Mouse (Mus musculus): ENCODE results near the gene Cald1. TPM values are rescaled to one million over a fixed set of nuclear protein-coding genes. Genes with fewer than 3 reads are reported as not detected.

Gene Cald1
- polyA plus RNA-seq, 1 experiment = 4.4 TPM

DNA sequence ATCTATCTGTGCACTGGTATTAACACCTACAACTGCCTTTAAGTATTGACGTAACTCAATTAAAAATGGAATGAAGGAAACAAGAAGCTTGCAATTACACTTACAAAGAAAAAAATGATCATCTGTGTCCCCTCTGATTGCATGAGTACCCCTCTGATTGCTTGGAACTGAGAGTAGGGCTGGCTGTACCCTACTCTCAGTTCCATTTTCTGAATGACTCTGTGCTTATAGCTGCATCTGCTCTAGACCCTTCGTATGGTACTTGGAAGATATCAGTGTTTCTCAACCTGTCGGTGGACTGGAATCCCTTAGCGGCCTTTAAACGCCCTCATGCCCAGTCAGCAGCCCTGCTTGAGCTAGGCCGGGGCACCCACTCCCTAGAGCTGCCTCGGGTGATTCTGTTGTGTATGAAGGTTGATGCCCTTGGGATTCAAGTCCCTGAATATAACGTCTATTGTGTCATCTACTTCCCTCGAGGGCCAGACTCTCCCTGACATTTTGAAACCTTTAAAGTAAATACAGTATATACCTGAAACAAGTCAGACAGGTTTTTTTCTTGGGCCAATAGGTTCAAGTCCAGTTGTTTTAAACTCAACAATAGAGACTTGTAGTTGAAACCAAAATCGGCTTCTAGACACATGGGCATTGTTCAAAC is 125.1 kb downstream of the Cald1 start:
- no peaks in the 10 kb centered on the region for H3K36me3 ChIP-seq (ENCODE audit: control insufficient read depth, insufficient read depth, low read length)
- H3K27ac ChIP-seq (ENCODE audit: control insufficient read depth, insufficient read depth, low read length) = no peak overlapping the region
- no peaks in the 10 kb centered on the region for H3K4me1 ChIP-seq (replicated peaks; ENCODE audit: control insufficient read depth, insufficient read depth, low read length)
- WGBS = 95% methylated on average over 10 of the region's 10 CpGs
- no peak for DNase-seq
- no peak overlapping the region for H3K4me3 ChIP-seq (ENCODE audit: control insufficient read depth, insufficient read depth, low read length)
- TF ChIP-seq CTCF (IDR thresholded peaks at IDR 0.05; ENCODE audit: borderline replicate concordance, control insufficient read depth, extremely low read depth, insufficient read depth, low read length, poor library complexity) (no peak), POLR2A (IDR thresholded peaks at IDR 0.05; ENCODE audit: control insufficient read depth, extremely low read depth, insufficient read depth, low read length, poor library complexity) (no peak)
- H3K27me3 ChIP-seq (ENCODE audit: control insufficient read depth, insufficient read depth, low read length) = no peaks in the 10 kb centered on the region

DNA sequence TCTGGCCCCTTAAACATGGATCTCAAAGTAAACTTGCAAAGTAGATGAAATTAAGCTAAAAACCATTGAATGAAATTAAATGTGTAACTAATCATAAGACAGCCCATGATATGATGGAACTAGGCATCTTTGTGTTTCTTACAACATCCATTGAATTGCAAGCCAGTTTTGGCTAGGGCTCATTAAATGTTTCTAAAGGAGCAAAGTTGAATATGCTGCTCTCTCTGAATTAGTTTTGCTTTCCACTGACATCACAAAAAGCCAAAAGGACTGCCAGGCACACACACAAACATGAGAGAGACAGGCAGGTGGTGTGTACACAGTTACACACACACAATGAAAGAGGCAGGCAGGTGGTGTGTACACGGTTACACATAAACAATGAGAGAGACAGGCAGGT is 127.4 kb downstream of the Cald1 start:
- Histone ChIP-seq H3K4me1 (replicated peaks; ENCODE audit: control insufficient read depth, insufficient read depth, low read length) (no peaks in the 10 kb centered on the region), H3K27ac (ENCODE audit: control insufficient read depth, insufficient read depth, low read length) (no peak overlapping the region), H3K27me3 (ENCODE audit: control insufficient read depth, insufficient read depth, low read length) (no peaks in the 10 kb centered on the region), H3K4me3 (ENCODE audit: control insufficient read depth, insufficient read depth, low read length) (no peak overlapping the region), H3K36me3 (ENCODE audit: control insufficient read depth, insufficient read depth, low read length) (no peaks in the 10 kb centered on the region)
- no peak for TF ChIP-seq POLR2A (IDR thresholded peaks at IDR 0.05; ENCODE audit: control insufficient read depth, extremely low read depth, insufficient read depth, low read length, poor library complexity)
- no peak for TF ChIP-seq CTCF (IDR thresholded peaks at IDR 0.05; ENCODE audit: borderline replicate concordance, control insufficient read depth, extremely low read depth, insufficient read depth, low read length, poor library complexity)
- WGBS = 92% methylated on average over 1 of the region's 1 CpGs
- no peak for DNase-seq

DNA sequence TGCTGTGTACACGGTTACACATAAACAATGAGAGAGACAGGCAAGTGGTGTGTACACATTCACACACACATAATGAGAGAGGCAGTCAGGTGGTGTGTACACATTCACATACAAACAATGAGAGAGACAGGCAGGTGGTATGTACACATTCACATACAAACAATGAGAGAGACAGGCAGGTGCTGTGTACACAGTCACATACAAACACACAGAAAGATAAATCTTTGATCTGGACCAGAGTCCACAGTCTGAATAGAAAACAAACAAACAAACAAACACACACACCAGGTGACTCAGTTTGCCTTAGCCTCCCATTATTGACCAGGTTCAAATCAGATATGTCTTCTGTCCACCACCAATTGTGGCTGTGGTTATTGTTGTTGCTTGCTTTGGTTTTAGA is 127.8 kb downstream of the Cald1 start:
- TF ChIP-seq CTCF (IDR thresholded peaks at IDR 0.05; ENCODE audit: borderline replicate concordance, control insufficient read depth, extremely low read depth, insufficient read depth, low read length, poor library complexity) (no peak), POLR2A (IDR thresholded peaks at IDR 0.05; ENCODE audit: control insufficient read depth, extremely low read depth, insufficient read depth, low read length, poor library complexity) (no peak)
- DNase-seq = no peak
- no peaks in the 10 kb centered on the region for H3K27me3 ChIP-seq (ENCODE audit: control insufficient read depth, insufficient read depth, low read length)
- WGBS = 88% methylated on average over 1 of the region's 1 CpGs
- no peak overlapping the region for H3K27ac ChIP-seq (ENCODE audit: control insufficient read depth, insufficient read depth, low read length)
- H3K4me1 ChIP-seq (replicated peaks; ENCODE audit: control insufficient read depth, insufficient read depth, low read length) = no peaks in the 10 kb centered on the region
- no peaks in the 10 kb centered on the region for H3K36me3 ChIP-seq (ENCODE audit: control insufficient read depth, insufficient read depth, low read length)
- H3K4me3 ChIP-seq (ENCODE audit: control insufficient read depth, insufficient read depth, low read length) = no peak overlapping the region

DNA sequence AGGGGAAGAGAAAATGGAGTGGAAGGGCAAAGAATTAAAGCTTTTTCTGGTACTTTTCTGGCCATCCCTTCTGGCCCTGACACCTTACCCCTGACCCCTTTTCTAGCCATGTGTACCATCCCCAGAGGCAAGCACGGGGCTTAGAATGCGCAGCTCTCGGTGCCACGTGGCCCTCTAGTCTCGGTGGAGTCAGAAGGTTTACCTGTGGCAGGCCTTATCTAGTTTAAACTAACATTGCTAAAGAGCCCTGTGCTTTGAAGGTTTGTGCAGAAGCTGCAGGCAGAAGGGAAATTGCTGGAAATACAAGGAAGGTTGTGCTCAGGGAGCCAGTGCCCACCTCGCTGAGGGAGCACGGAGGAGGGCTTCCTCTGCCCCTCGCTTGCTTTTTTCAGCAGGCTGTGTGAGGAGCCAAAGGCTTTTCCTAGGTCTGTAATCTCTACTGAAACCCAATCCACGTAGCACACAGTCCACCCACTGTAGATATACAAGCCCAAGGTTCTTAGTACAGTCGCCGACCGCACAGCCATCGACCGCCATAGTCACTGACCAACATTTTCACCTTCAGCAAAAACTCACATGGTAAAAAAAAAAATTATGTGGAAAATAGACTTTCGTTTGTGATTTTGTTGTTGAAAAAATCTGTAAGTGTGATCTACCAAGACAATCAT is 129.2 kb downstream of the Cald1 start:
- no peak for DNase-seq
- TF ChIP-seq POLR2A (IDR thresholded peaks at IDR 0.05; ENCODE audit: control insufficient read depth, extremely low read depth, insufficient read depth, low read length, poor library complexity) (no peak), CTCF (IDR thresholded peaks at IDR 0.05; ENCODE audit: borderline replicate concordance, control insufficient read depth, extremely low read depth, insufficient read depth, low read length, poor library complexity) (no peak)
- Histone ChIP-seq H3K4me1 (replicated peaks; ENCODE audit: control insufficient read depth, insufficient read depth, low read length) (no peaks in the 10 kb centered on the region), H3K4me3 (ENCODE audit: control insufficient read depth, insufficient read depth, low read length) (no peak overlapping the region), H3K27me3 (ENCODE audit: control insufficient read depth, insufficient read depth, low read length) (no peaks in the 10 kb centered on the region), H3K36me3 (ENCODE audit: control insufficient read depth, insufficient read depth, low read length) (no peaks in the 10 kb centered on the region), H3K27ac (ENCODE audit: control insufficient read depth, insufficient read depth, low read length) (no peak overlapping the region)
- WGBS = 92% methylated on average over 15 of the region's 15 CpGs

DNA sequence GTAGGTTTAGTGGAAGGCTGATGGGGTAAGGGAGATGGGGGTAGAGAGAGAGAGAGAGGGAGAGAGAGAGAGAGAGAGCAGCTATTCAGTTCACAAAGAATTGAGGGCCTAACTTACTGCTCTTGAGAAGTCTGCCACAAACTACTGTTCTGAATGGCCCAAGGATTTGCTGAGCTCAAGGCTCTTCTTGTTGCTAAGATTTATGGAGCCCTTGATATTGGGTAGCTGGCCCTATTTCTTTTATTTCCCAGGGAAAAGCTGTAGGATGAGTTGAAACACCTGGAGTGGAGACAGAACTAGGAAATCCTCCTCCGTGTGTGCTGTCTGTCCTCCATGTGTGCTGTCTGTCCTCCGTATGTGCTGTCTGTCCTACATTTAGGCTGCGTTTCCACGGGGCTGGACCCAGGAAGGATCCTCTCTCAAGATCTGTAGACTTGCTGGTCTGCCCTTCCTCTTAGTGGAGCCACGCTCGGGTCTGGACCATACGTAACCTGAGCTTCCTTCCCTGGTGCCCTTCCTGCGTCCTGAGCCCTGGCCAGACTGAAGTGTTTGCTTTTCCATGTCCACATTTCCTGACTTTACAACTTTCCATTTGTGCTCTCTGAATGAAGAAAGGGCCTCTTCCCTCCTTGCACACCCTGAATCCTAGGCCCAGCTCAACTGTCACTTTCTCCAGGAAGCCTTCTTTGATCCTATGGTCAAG is 131.3 kb downstream of the Cald1 start:
- no peak overlapping the region for H3K4me3 ChIP-seq (ENCODE audit: control insufficient read depth, insufficient read depth, low read length)
- no peaks in the 10 kb centered on the region for H3K27me3 ChIP-seq (ENCODE audit: control insufficient read depth, insufficient read depth, low read length)
- TF ChIP-seq POLR2A (IDR thresholded peaks at IDR 0.05; ENCODE audit: control insufficient read depth, extremely low read depth, insufficient read depth, low read length, poor library complexity) = no peak
- TF ChIP-seq CTCF (IDR thresholded peaks at IDR 0.05; ENCODE audit: borderline replicate concordance, control insufficient read depth, extremely low read depth, insufficient read depth, low read length, poor library complexity) = no peak
- 83% methylated on average over 8 of the region's 8 CpGs for WGBS
- H3K36me3 ChIP-seq (ENCODE audit: control insufficient read depth, insufficient read depth, low read length) = no peaks in the 10 kb centered on the region
- no peaks in the 10 kb centered on the region for H3K4me1 ChIP-seq (replicated peaks; ENCODE audit: control insufficient read depth, insufficient read depth, low read length)
- no peak overlapping the region for H3K27ac ChIP-seq (ENCODE audit: control insufficient read depth, insufficient read depth, low read length)
- DNase-seq = no peak

DNA sequence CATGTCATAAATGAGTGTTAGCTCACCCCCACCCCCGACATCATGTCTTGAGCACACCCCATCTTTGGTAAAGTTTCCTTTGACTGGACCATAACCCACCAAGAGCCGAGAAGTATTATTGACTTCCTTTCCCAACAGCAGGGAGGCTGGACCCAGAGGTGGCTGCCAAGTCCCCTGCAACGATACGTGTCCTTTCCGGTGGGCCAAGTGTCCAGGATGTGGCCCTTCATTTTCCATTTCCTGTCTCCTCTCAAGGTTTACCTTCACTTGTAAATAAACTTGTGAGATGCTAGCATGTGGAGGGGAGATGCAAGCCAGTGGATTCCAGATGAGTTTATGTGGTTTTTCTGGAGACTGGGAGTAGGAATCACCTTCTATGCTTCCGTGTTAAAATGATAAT is 132.7 kb downstream of the Cald1 start:
- no peak overlapping the region for H3K4me3 ChIP-seq (ENCODE audit: control insufficient read depth, insufficient read depth, low read length)
- no peak overlapping the region for H3K27ac ChIP-seq (ENCODE audit: control insufficient read depth, insufficient read depth, low read length)
- H3K36me3 ChIP-seq (ENCODE audit: control insufficient read depth, insufficient read depth, low read length) = no peaks in the 10 kb centered on the region
- DNase-seq = no peak
- H3K27me3 ChIP-seq (ENCODE audit: control insufficient read depth, insufficient read depth, low read length) = no peaks in the 10 kb centered on the region
- TF ChIP-seq POLR2A (IDR thresholded peaks at IDR 0.05; ENCODE audit: control insufficient read depth, extremely low read depth, insufficient read depth, low read length, poor library complexity) (no peak), CTCF (IDR thresholded peaks at IDR 0.05; ENCODE audit: borderline replicate concordance, control insufficient read depth, extremely low read depth, insufficient read depth, low read length, poor library complexity) (no peak)
- no peaks in the 10 kb centered on the region for H3K4me1 ChIP-seq (replicated peaks; ENCODE audit: control insufficient read depth, insufficient read depth, low read length)
- WGBS = 80% methylated on average over 6 of the region's 6 CpGs
